Mouse (Mus musculus) cerebellum, adult 2 months (tissue): ENCODE measurements around the gene Efr3b. TPM values are rescaled to one million over a fixed set of nuclear protein-coding genes. Genes with fewer than 3 reads are reported as not detected.

Experiments used
- DNase-seq, 2 experiments: peaks; one replicate each; pipeline ENCODE4 v3.0.0; 2021
- H3K27ac ChIP-seq: fragments of 200-500 bp; 2 replicates; pipeline ENCODE4 v1.5.1; 2012; ENCODE audit warnings: low read length, control low read depth, inconsistent platforms; ENCODE audit not compliant: insufficient read depth
- H3K27me3 ChIP-seq: fragments of 200-500 bp; 2 replicates; pipeline ENCODE4 v1.6.1; 2012; ENCODE audit warnings: inconsistent platforms, mild to moderate bottlenecking, low read length, moderate library complexity; ENCODE audit not compliant: control insufficient read depth, insufficient read depth
- H3K4me1 ChIP-seq: fragments of 200-500 bp; 2 replicates; pipeline ENCODE4 v1.6.1; 2011; ENCODE audit warnings: low read length; ENCODE audit not compliant: control insufficient read depth, insufficient read depth
- H3K4me3 ChIP-seq: fragments of 200-500 bp; replicated peaks from 2 replicates; pipeline ENCODE3; 2011; ENCODE audit warnings: mild to moderate bottlenecking, low read depth, low read length, control low read depth; ENCODE audit not compliant: insufficient read depth
- CTCF ChIP-seq: fragments of 200-500 bp; IDR thresholded peaks from 2 replicates; pipeline ENCODE4 v1.5.1; 2011; ENCODE audit warnings: low read depth, mild to moderate bottlenecking, control low read depth, low read length, moderate library complexity, borderline replicate concordance; ENCODE audit not compliant: insufficient read depth
- POLR2A ChIP-seq: fragments of 200-500 bp; IDR thresholded peaks from 2 replicates; pipeline ENCODE4 v1.6.1; 2011; ENCODE audit warnings: low read length, control low read depth, borderline replicate concordance; ENCODE audit not compliant: insufficient read depth
- WGBS: fragments of 180-500 bp; shearing (Covaris S2); methylation state at CpG from one replicate; pipeline ENCODE4 v1.1.7; 2018; 5-methylcytosine and 5-hydroxymethylcytosine counted together
- polyA plus RNA-seq: library from polyadenylated mRNA; depleted of rRNA; stranded (reverse); fragments of >200 nt; gene quantifications from 2 replicates; pipeline ENCODE4 v1.2.3, GENCODE M21; 2012

Efr3b gene
- polyA plus RNA-seq, 1 experiment, result 83.8 TPM

- DNase-seq, result no peak
- WGBS, result 94% methylated on average over 3 of the region's 3 CpGs
- H3K4me1 ChIP-seq, result no peaks in the 10 kb centered on the region
- no peak overlapping the region for H3K4me3 ChIP-seq
- no peaks in the 10 kb centered on the region for H3K27me3 ChIP-seq
- TF ChIP-seq CTCF, result no peak
- TF ChIP-seq POLR2A, result no peak
- no peak overlapping the region for H3K27ac ChIP-seq
These were observed 14.9 kb upstream of the Efr3b start for GRCm38 (mm10) chr12:4053643-4054042.

- no peaks in the 10 kb centered on the region for H3K4me1 ChIP-seq
- TF ChIP-seq CTCF, result no peak
- no peak for TF ChIP-seq POLR2A
- WGBS, result 68% methylated on average over 9 of the region's 9 CpGs
These were observed 12.2 kb upstream of the Efr3b start for GRCm38 (mm10) chr12:4050861-4051425.

DNA sequence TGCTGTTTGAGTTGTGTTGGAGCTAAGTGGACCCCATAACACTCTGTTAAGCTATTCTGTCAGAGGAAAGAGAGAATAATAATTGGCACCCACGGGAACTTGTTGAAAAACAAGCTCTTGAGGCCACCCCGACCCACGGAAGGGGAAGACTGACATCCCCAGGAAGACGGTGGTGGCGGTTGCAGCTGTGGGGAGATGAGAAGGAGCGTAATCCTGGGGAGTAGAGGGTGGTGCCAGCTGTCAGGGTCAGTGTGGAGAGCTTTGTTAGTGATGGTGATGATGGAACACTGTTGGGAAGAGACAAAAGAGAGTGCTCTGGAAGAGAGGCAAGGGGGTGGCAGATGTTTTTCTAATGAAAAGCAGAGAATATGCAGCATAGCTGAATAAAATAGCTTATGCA lies 9.3 kb upstream of the Efr3b start:
- no peak overlapping the region for H3K4me3 ChIP-seq
- no peak for TF ChIP-seq CTCF
- TF ChIP-seq POLR2A, result no peak
- DNase-seq, result no peak
- WGBS, result 54% methylated on average over 6 of the region's 6 CpGs
- no peaks in the 10 kb centered on the region for H3K4me1 ChIP-seq
- no peak overlapping the region for H3K27ac ChIP-seq
- no peaks in the 10 kb centered on the region for H3K27me3 ChIP-seq

More at GRCm38 (mm10) chr12:4050861-4051425, 12.2 kb upstream of the Efr3b start:
- Histone ChIP-seq H3K27me3 (no peaks in the 10 kb centered on the region), H3K27ac (no peak overlapping the region), H3K4me3 (no peak overlapping the region)
- DNase-seq, result no peak

DNA sequence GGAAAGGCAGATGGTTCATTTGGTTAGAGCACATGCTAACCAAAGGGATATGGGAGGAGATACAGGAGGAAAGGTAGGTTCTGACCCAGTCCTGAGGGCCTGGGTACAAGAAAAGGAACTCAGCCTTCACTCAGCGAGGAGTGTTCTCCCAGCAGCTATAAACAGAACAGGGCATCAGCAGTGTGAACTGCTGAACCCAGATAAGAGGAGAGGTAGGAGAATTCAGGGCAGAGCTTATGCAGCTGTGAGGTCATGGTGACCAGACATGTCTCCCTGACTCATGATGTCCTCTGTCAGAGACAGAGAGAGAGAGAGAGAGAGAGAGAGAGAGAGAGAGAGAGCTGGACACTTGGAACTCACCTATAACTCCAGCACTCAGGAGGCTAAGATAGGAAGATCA lies 7.3 kb upstream of the Efr3b start:
- Histone ChIP-seq H3K27me3 (no peaks in the 10 kb centered on the region), H3K4me3 (no peak overlapping the region), H3K4me1 (no peaks in the 10 kb centered on the region; the same call in 1 of the 2 replicates), H3K27ac (no peak overlapping the region)
- no peak for DNase-seq
- TF ChIP-seq CTCF (no peak), POLR2A (no peak)
- 91% methylated on average over 1 of the region's 1 CpGs for WGBS

GRCm38 (mm10) chr12:4042411-4042810 lies 3.7 kb upstream of the Efr3b start:
- no peaks in the 10 kb centered on the region; the same call in 1 of the 2 replicates for H3K4me1 ChIP-seq
- H3K27me3 ChIP-seq, result no peaks in the 10 kb centered on the region
- TF ChIP-seq POLR2A (no peak), CTCF (no peak)
- DNase-seq, result no peak
- 78% methylated on average over 5 of the region's 5 CpGs for WGBS
- no peak overlapping the region for H3K27ac ChIP-seq
- no peak overlapping the region for H3K4me3 ChIP-seq

GRCm38 (mm10) chr12:4039046-4039445 lies 331 bp upstream of the Efr3b start:
- Histone ChIP-seq H3K27ac (peak overlapping the region; percentile 15; the same call in 1 of the 2 replicates), H3K4me3 (peak overlapping the region; percentile 83), H3K27me3 (no peaks in the 10 kb centered on the region), H3K4me1 (peaks cover 9% of the 10 kb centered on the region)
- 2% methylated on average over 13 of the region's 13 CpGs for WGBS
- TF ChIP-seq CTCF, result no peak
- TF ChIP-seq POLR2A, result no peak
- no peak for DNase-seq

GRCm38 (mm10) chr12:4037511-4037910 lies 1.2 kb downstream of the Efr3b start:
- no peak for TF ChIP-seq POLR2A
- no peak for TF ChIP-seq CTCF
- DNase-seq, result peak in 1 of 2 experiments; percentile 46
- Histone ChIP-seq H3K4me3 (peak overlapping the region; percentile 83), H3K27ac (peak overlapping the region; percentile 65; the same call in 1 of the 2 replicates), H3K4me1 (peaks cover 13% of the 10 kb centered on the region), H3K27me3 (no peaks in the 10 kb centered on the region)
- WGBS, result 10% methylated on average over 5 of the region's 5 CpGs

DNA sequence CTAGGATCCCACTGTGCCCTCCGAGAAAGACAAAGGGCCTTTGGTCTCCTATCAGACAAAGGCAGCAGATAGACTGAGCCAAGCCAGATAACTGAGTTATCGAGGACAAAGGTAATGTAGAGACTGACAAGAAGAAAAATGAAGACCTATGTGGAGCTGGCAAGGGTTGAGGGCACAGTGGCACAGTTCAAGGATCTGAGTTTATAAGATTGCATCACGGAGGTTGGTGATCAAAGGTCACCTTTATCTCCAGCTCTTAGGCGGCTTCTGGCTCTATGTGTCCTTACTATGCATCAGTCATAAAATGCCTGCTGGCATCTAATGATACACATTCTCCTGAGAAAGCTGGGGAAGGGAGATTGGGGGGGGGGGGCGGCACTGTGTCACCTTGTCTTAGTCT lies 2.6 kb downstream of the Efr3b start:
- no peaks in the 10 kb centered on the region for H3K27me3 ChIP-seq
- H3K27ac ChIP-seq, result no peak overlapping the region
- H3K4me1 ChIP-seq, result peaks cover 13% of the 10 kb centered on the region
- WGBS, result 91% methylated on average over 5 of the region's 5 CpGs
- DNase-seq, result no peak
- TF ChIP-seq POLR2A (no peak), CTCF (no peak)
- H3K4me3 ChIP-seq, result no peak overlapping the region

- TF ChIP-seq CTCF, result no peak
- TF ChIP-seq POLR2A, result no peak
- peaks cover 16% of the 10 kb centered on the region for H3K4me1 ChIP-seq
- no peak overlapping the region for H3K4me3 ChIP-seq
- peak overlapping the region; percentile 70; the same call in 1 of the 2 replicates for H3K27ac ChIP-seq
- no peaks in the 10 kb centered on the region for H3K27me3 ChIP-seq
- 69% methylated on average over 4 of the region's 4 CpGs for WGBS
- DNase-seq, result no peak
These were observed 9.7 kb downstream of the Efr3b start for GRCm38 (mm10) chr12:4029064-4029463.
